Mouse (Mus musculus): ENCODE measurements around the gene Hist3h2ba. TPM values are rescaled to one million over a fixed set of nuclear protein-coding genes. Genes with fewer than 3 reads are reported as not detected.

Gene Hist3h2ba
- polyA plus RNA-seq, 1 experiment from 2014 or later, result 9.5 TPM

GRCm38 (mm10) chr11:58995807-58996370 lies 47.2 kb downstream of the Hist3h2ba start:
- Histone ChIP-seq H3K27me3 (ENCODE audit: insufficient read depth, low read length) (peaks cover 14% of the 10 kb centered on the region; the same call in 1 of the 2 replicates), H3K4me1 (ENCODE audit: insufficient read depth) (no peaks in the 10 kb centered on the region), H3K4me3 (ENCODE audit: low read depth, low read length) (no peak overlapping the region), H3K9ac (no peak overlapping the region), H3K36me3 (ENCODE audit: insufficient read depth) (no peaks in the 10 kb centered on the region), H3K27ac (ENCODE audit: low read depth) (no peak overlapping the region), H3K9me3 (ENCODE audit: low read depth, low read length) (no peaks in the 10 kb centered on the region), H3K4me2 (no peak overlapping the region)
- WGBS, result 40% methylated on average over 12 of the region's 12 CpGs
- TF ChIP-seq CTCF (IDR thresholded peaks at IDR 0.05; ENCODE audit: low read depth), result no peak
- ATAC-seq (ENCODE audit: insufficient read depth) (no peak), DNase-seq (no peak)

DNA sequence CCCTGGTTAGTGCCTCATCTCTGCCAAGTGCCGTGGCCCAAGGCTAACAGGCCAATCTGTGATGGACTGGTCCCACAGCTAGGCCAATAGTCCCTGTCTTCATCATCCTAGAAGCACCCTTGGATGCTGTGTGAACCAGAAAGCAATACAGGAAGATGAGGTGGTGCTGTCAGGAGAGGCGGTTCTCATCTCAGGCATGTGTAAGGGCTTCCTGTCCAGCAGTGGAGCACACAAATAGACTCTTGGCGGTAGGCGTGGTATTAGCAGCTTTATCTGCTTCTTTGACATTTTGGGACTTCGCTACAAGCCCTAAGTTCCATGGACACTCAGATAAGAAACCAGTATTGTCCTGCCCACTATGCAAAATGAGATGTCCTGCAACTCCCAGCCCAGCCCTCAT lies 48.8 kb downstream of the Hist3h2ba start:
- WGBS, result 68% methylated on average over 5 of the region's 5 CpGs
- no peak for TF ChIP-seq CTCF (IDR thresholded peaks at IDR 0.05; ENCODE audit: low read depth)
- Histone ChIP-seq H3K9ac (no peak overlapping the region), H3K4me2 (no peak overlapping the region), H3K36me3 (ENCODE audit: insufficient read depth) (no peaks in the 10 kb centered on the region), H3K9me3 (ENCODE audit: low read depth, low read length) (no peaks in the 10 kb centered on the region), H3K27me3 (ENCODE audit: insufficient read depth, low read length) (peaks cover 14% of the 10 kb centered on the region; the same call in 1 of the 2 replicates), H3K4me1 (ENCODE audit: insufficient read depth) (no peaks in the 10 kb centered on the region), H3K27ac (ENCODE audit: low read depth) (no peak overlapping the region), H3K4me3 (ENCODE audit: low read depth, low read length) (no peak overlapping the region)
- no peak for DNase-seq
- ATAC-seq (ENCODE audit: insufficient read depth), result no peak

Small RNA genes within 50 kb of the gene (microRNA-seq; reads per million reads assigned to microRNA genes)
- not detected for gene Gm44313 (ENCODE audit: borderline number of aligned reads)

Other genes with a start within 250 kb of the Hist3h2ba start
- not detected in 2 replicates for gene Olfr319, start 249.8 kb upstream of the Hist3h2ba start, polyA plus RNA-seq (2014; fragmentation: Nextera tagmentation; extraction: Ambion mirVana)
- gene Olfr318, start 224.9 kb upstream of the Hist3h2ba start, polyA plus RNA-seq (2014; fragmentation: Nextera tagmentation; extraction: Ambion mirVana), result not detected in 2 replicates
- gene Olfr317, start 209.7 kb upstream of the Hist3h2ba start, polyA plus RNA-seq (2014; fragmentation: Nextera tagmentation; extraction: Ambion mirVana), result not detected in 2 replicates
- not detected in 2 replicates for gene Olfr316, start 196.2 kb upstream of the Hist3h2ba start, polyA plus RNA-seq (2014; fragmentation: Nextera tagmentation; extraction: Ambion mirVana)
- gene Olfr315, start 175.7 kb upstream of the Hist3h2ba start, polyA plus RNA-seq (2014; fragmentation: Nextera tagmentation; extraction: Ambion mirVana), result not detected in 2 replicates
- 0.11 TPM in 1 of 2 replicates, not detected in the other for gene Olfr314, start 166.0 kb upstream of the Hist3h2ba start, polyA plus RNA-seq (2014; fragmentation: Nextera tagmentation; extraction: Ambion mirVana)
- not detected in 2 replicates for gene Fam183b, start 147.0 kb upstream of the Hist3h2ba start, polyA plus RNA-seq (2014; fragmentation: Nextera tagmentation; extraction: Ambion mirVana)
- gene Olfr313, start 133.9 kb upstream of the Hist3h2ba start, polyA plus RNA-seq (2014; fragmentation: Nextera tagmentation; extraction: Ambion mirVana), result not detected in 2 replicates
- not detected in 2 replicates for gene Olfr312, start 119.7 kb upstream of the Hist3h2ba start, polyA plus RNA-seq (2014; fragmentation: Nextera tagmentation; extraction: Ambion mirVana)
- gene Olfr311, start 109.7 kb upstream of the Hist3h2ba start, polyA plus RNA-seq (2014; fragmentation: Nextera tagmentation; extraction: Ambion mirVana), result not detected in 2 replicates
- 7.2 and 9.3 TPM in 2 replicates for gene Gm12258, start 101.8 kb upstream of the Hist3h2ba start, polyA plus RNA-seq (2014; fragmentation: Nextera tagmentation; extraction: Ambion mirVana)
- gene 2810021J22Rik, start 81.7 kb upstream of the Hist3h2ba start, polyA plus RNA-seq (2014; fragmentation: Nextera tagmentation; extraction: Ambion mirVana), result 5.8 and 9.2 TPM in 2 replicates
- 7.8 and 7.9 TPM in 2 replicates for gene Zfp39, start 44.7 kb upstream of the Hist3h2ba start, polyA plus RNA-seq (2014; fragmentation: Nextera tagmentation; extraction: Ambion mirVana)
- gene Btnl10, start 31.0 kb upstream of the Hist3h2ba start, polyA plus RNA-seq (2014; fragmentation: Nextera tagmentation; extraction: Ambion mirVana), result not detected in 2 replicates
- 273 and 293 TPM in 2 replicates for gene Rnf187, start 10.0 kb upstream of the Hist3h2ba start, polyA plus RNA-seq (2014; fragmentation: Nextera tagmentation; extraction: Ambion mirVana)
- 18.1 and 18.5 TPM in 2 replicates for gene Hist3h2a, start 5.8 kb downstream of the Hist3h2ba start, polyA plus RNA-seq (2014; fragmentation: Nextera tagmentation; extraction: Ambion mirVana)
- 0.14 and 0.22 TPM in 2 replicates for gene Trim17, start 5.8 kb downstream of the Hist3h2ba start, polyA plus RNA-seq (2014; fragmentation: Nextera tagmentation; extraction: Ambion mirVana)
- 17.2 and 18.2 TPM in 2 replicates for gene Trim11, start 29.2 kb downstream of the Hist3h2ba start, polyA plus RNA-seq (2014; fragmentation: Nextera tagmentation; extraction: Ambion mirVana)
- 0.14 and 1.4 TPM in 2 replicates for gene Obscn, start 187.5 kb downstream of the Hist3h2ba start, polyA plus RNA-seq (2014; fragmentation: Nextera tagmentation; extraction: Ambion mirVana)
- gene Iba57, start 214.8 kb downstream of the Hist3h2ba start, polyA plus RNA-seq (2014; fragmentation: Nextera tagmentation; extraction: Ambion mirVana), result 1.9 and 2.2 TPM in 2 replicates
- 0.16 and 0.34 TPM in 2 replicates for gene Gjc2, start 234.3 kb downstream of the Hist3h2ba start, polyA plus RNA-seq (2014; fragmentation: Nextera tagmentation; extraction: Ambion mirVana)
- gene Guk1, start 243.3 kb downstream of the Hist3h2ba start, polyA plus RNA-seq (2014; fragmentation: Nextera tagmentation; extraction: Ambion mirVana), result 140 and 141 TPM in 2 replicates

Measured in lung, embryonic 14.5 days (tissue).